Mouse (Mus musculus): ENCODE measurements around the gene Ripk1. TPM values are rescaled to one million over a fixed set of nuclear protein-coding genes. Genes with fewer than 3 reads are reported as not detected.
A peak's percentile ranks its signal among the peaks of the same experiment; 100 is the strongest.

The Ripk1 gene
- polyA plus RNA-seq, 1 experiment: 6.9 TPM

- Histone ChIP-seq H3K36me3 (ENCODE audit: control insufficient read depth, insufficient read depth, low read length, poor library complexity, severe bottlenecking) (no peaks in the 10 kb centered on the region), H3K9ac (ENCODE audit: low read depth, poor library complexity, severe bottlenecking) (peak overlapping the region; percentile 46), H3K27ac (ENCODE audit: insufficient read depth, low read length) (peak overlapping the region; percentile 80), H3K4me1 (ENCODE audit: control insufficient read depth, insufficient read depth, low read length) (peaks cover 3% of the 10 kb centered on the region), H3K4me3 (ENCODE audit: low read depth, low read length) (peak overlapping the region; percentile 59), H3K9me3 (replicated peaks; ENCODE audit: control insufficient read depth, insufficient read depth, low read length, poor library complexity, severe bottlenecking) (no peaks in the 10 kb centered on the region), H3K27me3 (ENCODE audit: control insufficient read depth, insufficient read depth, low read length, poor library complexity, severe bottlenecking) (no peaks in the 10 kb centered on the region)
- TF ChIP-seq CTCF (IDR thresholded peaks at IDR 0.05; ENCODE audit: low read depth, low read length): no peak
- TF ChIP-seq EP300 (IDR thresholded peaks at IDR 0.05; ENCODE audit: insufficient read depth, low read depth, low read length): 0 out of 2 replicates have a peak, but pooled peaks have one; percentile 7
Observed at GRCm38 (mm10) chr13:33965056-33966024, 36.8 kb upstream of the Ripk1 start.

- Histone ChIP-seq H3K27ac (ENCODE audit: insufficient read depth, low read length) (peak overlapping the region; percentile 80; the same call in 1 of the 2 replicates), H3K27me3 (ENCODE audit: control insufficient read depth, insufficient read depth, low read length, poor library complexity, severe bottlenecking) (no peaks in the 10 kb centered on the region), H3K9me3 (replicated peaks; ENCODE audit: control insufficient read depth, insufficient read depth, low read length, poor library complexity, severe bottlenecking) (no peaks in the 10 kb centered on the region), H3K4me3 (ENCODE audit: low read depth, low read length) (no peak overlapping the region), H3K4me1 (ENCODE audit: control insufficient read depth, insufficient read depth, low read length) (peaks cover 3% of the 10 kb centered on the region), H3K9ac (ENCODE audit: low read depth, poor library complexity, severe bottlenecking) (no peak overlapping the region), H3K36me3 (ENCODE audit: control insufficient read depth, insufficient read depth, low read length, poor library complexity, severe bottlenecking) (no peaks in the 10 kb centered on the region)
- TF ChIP-seq POLR2A (IDR thresholded peaks at IDR 0.05; ENCODE audit: insufficient read depth, low read length) (no peak), CTCF (IDR thresholded peaks at IDR 0.05; ENCODE audit: low read depth, low read length) (no peak), EP300 (IDR thresholded peaks at IDR 0.05; ENCODE audit: insufficient read depth, low read depth, low read length) (no peak)
Observed at GRCm38 (mm10) chr13:33966025-33966412, 36.1 kb upstream of the Ripk1 start.

- Histone ChIP-seq H3K36me3 (ENCODE audit: control insufficient read depth, insufficient read depth, low read length, poor library complexity, severe bottlenecking) (no peaks in the 10 kb centered on the region), H3K27ac (ENCODE audit: insufficient read depth, low read length) (no peak overlapping the region), H3K9me3 (replicated peaks; ENCODE audit: control insufficient read depth, insufficient read depth, low read length, poor library complexity, severe bottlenecking) (no peaks in the 10 kb centered on the region), H3K4me1 (ENCODE audit: control insufficient read depth, insufficient read depth, low read length) (peaks cover 3% of the 10 kb centered on the region), H3K27me3 (ENCODE audit: control insufficient read depth, insufficient read depth, low read length, poor library complexity, severe bottlenecking) (no peaks in the 10 kb centered on the region), H3K4me3 (ENCODE audit: low read depth, low read length) (no peak overlapping the region), H3K9ac (ENCODE audit: low read depth, poor library complexity, severe bottlenecking) (no peak overlapping the region)
- TF ChIP-seq CTCF (IDR thresholded peaks at IDR 0.05; ENCODE audit: low read depth, low read length) (no peak), POLR2A (IDR thresholded peaks at IDR 0.05; ENCODE audit: insufficient read depth, low read length) (no peak), EP300 (IDR thresholded peaks at IDR 0.05; ENCODE audit: insufficient read depth, low read depth, low read length) (no peak)
Observed at GRCm38 (mm10) chr13:33966574-33966973, 35.6 kb upstream of the Ripk1 start.

- no peak overlapping the region for H3K4me3 ChIP-seq (ENCODE audit: low read depth, low read length)
- no peaks in the 10 kb centered on the region for H3K9me3 ChIP-seq (replicated peaks; ENCODE audit: control insufficient read depth, insufficient read depth, low read length, poor library complexity, severe bottlenecking)
- no peak overlapping the region for H3K27ac ChIP-seq (ENCODE audit: insufficient read depth, low read length)
- H3K36me3 ChIP-seq (ENCODE audit: control insufficient read depth, insufficient read depth, low read length, poor library complexity, severe bottlenecking): peaks cover 6% of the 10 kb centered on the region
- peaks cover 2% of the 10 kb centered on the region for H3K4me1 ChIP-seq (ENCODE audit: control insufficient read depth, insufficient read depth, low read length)
- TF ChIP-seq EP300 (IDR thresholded peaks at IDR 0.05; ENCODE audit: insufficient read depth, low read depth, low read length) (no peak), POLR2A (IDR thresholded peaks at IDR 0.05; ENCODE audit: insufficient read depth, low read length) (no peak), CTCF (IDR thresholded peaks at IDR 0.05; ENCODE audit: low read depth, low read length) (no peak)
- H3K9ac ChIP-seq (ENCODE audit: low read depth, poor library complexity, severe bottlenecking): no peak overlapping the region
- no peaks in the 10 kb centered on the region for H3K27me3 ChIP-seq (ENCODE audit: control insufficient read depth, insufficient read depth, low read length, poor library complexity, severe bottlenecking)
Observed at GRCm38 (mm10) chr13:33989625-33990024, 12.5 kb upstream of the Ripk1 start.

- H3K27ac ChIP-seq (ENCODE audit: insufficient read depth, low read length): no peak overlapping the region
- no peaks in the 10 kb centered on the region for H3K27me3 ChIP-seq (ENCODE audit: control insufficient read depth, insufficient read depth, low read length, poor library complexity, severe bottlenecking)
- no peaks in the 10 kb centered on the region for H3K9me3 ChIP-seq (replicated peaks; ENCODE audit: control insufficient read depth, insufficient read depth, low read length, poor library complexity, severe bottlenecking)
- no peak overlapping the region for H3K4me3 ChIP-seq (ENCODE audit: low read depth, low read length)
- H3K9ac ChIP-seq (ENCODE audit: low read depth, poor library complexity, severe bottlenecking): no peak overlapping the region
- TF ChIP-seq EP300 (IDR thresholded peaks at IDR 0.05; ENCODE audit: insufficient read depth, low read depth, low read length): no peak
- TF ChIP-seq POLR2A (IDR thresholded peaks at IDR 0.05; ENCODE audit: insufficient read depth, low read length): no peak
- TF ChIP-seq CTCF (IDR thresholded peaks at IDR 0.05; ENCODE audit: low read depth, low read length): peak; percentile 53
- H3K4me1 ChIP-seq (ENCODE audit: control insufficient read depth, insufficient read depth, low read length): no peaks in the 10 kb centered on the region
- H3K36me3 ChIP-seq (ENCODE audit: control insufficient read depth, insufficient read depth, low read length, poor library complexity, severe bottlenecking): no peaks in the 10 kb centered on the region
Observed at GRCm38 (mm10) chr13:33995197-33995596, 7.0 kb upstream of the Ripk1 start.

- 0 out of 2 replicates have a peak overlapping the region, but pooled peaks have one; percentile 80 for H3K9ac ChIP-seq (ENCODE audit: low read depth, poor library complexity, severe bottlenecking)
- no peaks in the 10 kb centered on the region for H3K36me3 ChIP-seq (ENCODE audit: control insufficient read depth, insufficient read depth, low read length, poor library complexity, severe bottlenecking)
- no peaks in the 10 kb centered on the region for H3K4me1 ChIP-seq (ENCODE audit: control insufficient read depth, insufficient read depth, low read length)
- no peaks in the 10 kb centered on the region for H3K9me3 ChIP-seq (replicated peaks; ENCODE audit: control insufficient read depth, insufficient read depth, low read length, poor library complexity, severe bottlenecking)
- TF ChIP-seq CTCF (IDR thresholded peaks at IDR 0.05; ENCODE audit: low read depth, low read length) (no peak), POLR2A (IDR thresholded peaks at IDR 0.05; ENCODE audit: insufficient read depth, low read length) (no peak), EP300 (IDR thresholded peaks at IDR 0.05; ENCODE audit: insufficient read depth, low read depth, low read length) (no peak)
- H3K27ac ChIP-seq (ENCODE audit: insufficient read depth, low read length): no peak overlapping the region
- peak overlapping the region; percentile 87 for H3K4me3 ChIP-seq (ENCODE audit: low read depth, low read length)
- no peaks in the 10 kb centered on the region for H3K27me3 ChIP-seq (ENCODE audit: control insufficient read depth, insufficient read depth, low read length, poor library complexity, severe bottlenecking)
Observed at GRCm38 (mm10) chr13:34003058-34003457, 895 bp downstream of the Ripk1 start.

All from ES-Bruce4 (cell line).